Mouse (Mus musculus): ENCODE measurements around the gene Gm49721.
"Not testable (repeated sequence)": the region's sequence is repeated elsewhere in the genome, so short reads cannot be mapped to it uniquely, and the experiment has no call there.

The Gm49721 gene

GRCm38 (mm10) chr17:6978287-6979248 lies at the start of gene Gm49721:
Gene Gm49721 (plus strand): TSS chr17:6978904.
- peak; percentile 58 to 63 for DNase-seq

GRCm38 (mm10) chr17:6931625-6932024 lies 47.1 kb upstream of the Gm49721 start:
- DNase-seq: not testable (repeated sequence)

GRCm38 (mm10) chr17:6942560-6942959 lies 36.1 kb upstream of the Gm49721 start:
- DNase-seq: not testable (repeated sequence)

- DNase-seq: not testable (repeated sequence)
Observed at GRCm38 (mm10) chr17:6947637-6947983, 31.1 kb upstream of the Gm49721 start.

- DNase-seq: peak; percentile 85 to 88
Observed at GRCm38 (mm10) chr17:6947984-6948768, 30.5 kb upstream of the Gm49721 start, which contains the start of gene Rsph3b. Gene Rsph3b (minus strand): TSS chr17:6948682.

GRCm38 (mm10) chr17:6948769-6949228 lies 29.9 kb upstream of the Gm49721 start:
- not testable (repeated sequence) for DNase-seq

- peak in 1 of 2 experiments; percentile 44 for DNase-seq
Observed at GRCm38 (mm10) chr17:6958881-6959280, 19.8 kb upstream of the Gm49721 start.

- DNase-seq: not testable (repeated sequence)
Observed at GRCm38 (mm10) chr17:6959543-6960259, 19.0 kb upstream of the Gm49721 start.

GRCm38 (mm10) chr17:6960349-6960748 lies 18.4 kb upstream of the Gm49721 start:
- DNase-seq: not testable (repeated sequence)

GRCm38 (mm10) chr17:6960776-6961175 lies 17.9 kb upstream of the Gm49721 start, which contains the start of gene Tagap1:
Gene Tagap1 (minus strand): TSS chr17:6961156.
- peak; percentile 55 to 62 for DNase-seq

- DNase-seq: not testable (repeated sequence)
Observed at GRCm38 (mm10) chr17:6961181-6962000, 17.3 kb upstream of the Gm49721 start.

GRCm38 (mm10) chr17:6962339-6962738 lies 16.4 kb upstream of the Gm49721 start:
- DNase-seq: peak in 1 of 2 experiments; percentile 15

GRCm38 (mm10) chr17:6962936-6963335 lies 15.8 kb upstream of the Gm49721 start:
- DNase-seq: peak; percentile 46 to 51

GRCm38 (mm10) chr17:6965364-6965763 lies 13.3 kb upstream of the Gm49721 start:
- DNase-seq: peak; percentile 45 to 52

GRCm38 (mm10) chr17:6967673-6968072 lies 11.0 kb upstream of the Gm49721 start:
- DNase-seq: not testable (repeated sequence)

- DNase-seq: not testable (repeated sequence)
Observed at GRCm38 (mm10) chr17:6970334-6970733, 8.4 kb upstream of the Gm49721 start, which contains the start of gene Rnaset2b. Gene Rnaset2b (plus strand): TSS chr17:6970634.

GRCm38 (mm10) chr17:6971238-6971637 lies 7.5 kb upstream of the Gm49721 start:
- DNase-seq: not testable (repeated sequence)

GRCm38 (mm10) chr17:6972836-6973396 lies 5.8 kb upstream of the Gm49721 start:
- not testable (repeated sequence) for DNase-seq

- DNase-seq: not testable (repeated sequence)
Observed at GRCm38 (mm10) chr17:6974985-6975384, 3.7 kb upstream of the Gm49721 start.

GRCm38 (mm10) chr17:6979380-6979779 lies 676 bp downstream of the Gm49721 start:
- not testable (repeated sequence) for DNase-seq

GRCm38 (mm10) chr17:6980144-6980543 lies 1.4 kb downstream of the Gm49721 start:
- DNase-seq: not testable (repeated sequence)

Data from cerebellum, postnatal 10 days (tissue).